Mouse (Mus musculus) ES-E14 (cell line): ENCODE measurements at regions not wholly inside any gene's neighbourhood (a gene's known extent, or its start where the extent isn't known, plus 50 kb on each side); places are given as distances from the start of the nearest gene placed in this dataset.

Experiments
- CHD2 ChIP-seq: IDR thresholded peaks from 2 replicates; pipeline ENCODE4 v1.6.1; 2014; ENCODE audit warnings: mild to moderate bottlenecking, low read depth, low read length, inconsistent platforms
- HCFC1 ChIP-seq: IDR thresholded peaks from 2 replicates; pipeline ENCODE4 v1.6.1; 2012; ENCODE audit warnings: low read length, inconsistent platforms, borderline replicate concordance; ENCODE audit not compliant: insufficient read depth
- MAFK ChIP-seq: IDR thresholded peaks from 2 replicates; pipeline ENCODE4 v1.6.1; 2014; ENCODE audit warnings: mild to moderate bottlenecking, low read depth, low read length, inconsistent platforms; ENCODE audit not compliant: insufficient read depth
- ZC3H11A ChIP-seq: IDR thresholded peaks from 2 replicates; pipeline ENCODE4 v1.6.1; 2012; ENCODE audit warnings: low read depth, mild to moderate bottlenecking, inconsistent platforms, low read length, borderline replicate concordance
- ZNF384 ChIP-seq: IDR thresholded peaks from 2 replicates; pipeline ENCODE4 v1.6.1; 2012; ENCODE audit warnings: low read depth, low read length, inconsistent platforms

- no peak for TF ChIP-seq HCFC1
- TF ChIP-seq ZC3H11A: no peak
- TF ChIP-seq ZNF384: no peak
- TF ChIP-seq CHD2: no peak
- no peak for TF ChIP-seq MAFK
Measured at GRCm38 (mm10) chr19:6600873-6601530, 58.2 kb upstream of the Slc22a12 start.
